Mouse (Mus musculus) cerebellum, adult 2 months (tissue): ENCODE measurements around the gene Thsd4.

ENCODE experiments used
- CTCF ChIP-seq: fragments of 200-500 bp; IDR thresholded peaks from 2 replicates; pipeline ENCODE4 v1.5.1; 2011; ENCODE audit warnings: low read depth, mild to moderate bottlenecking, control low read depth, low read length, moderate library complexity, borderline replicate concordance; ENCODE audit not compliant: insufficient read depth
- POLR2A ChIP-seq: fragments of 200-500 bp; IDR thresholded peaks from 2 replicates; pipeline ENCODE4 v1.6.1; 2011; ENCODE audit warnings: low read length, control low read depth, borderline replicate concordance; ENCODE audit not compliant: insufficient read depth

DNA sequence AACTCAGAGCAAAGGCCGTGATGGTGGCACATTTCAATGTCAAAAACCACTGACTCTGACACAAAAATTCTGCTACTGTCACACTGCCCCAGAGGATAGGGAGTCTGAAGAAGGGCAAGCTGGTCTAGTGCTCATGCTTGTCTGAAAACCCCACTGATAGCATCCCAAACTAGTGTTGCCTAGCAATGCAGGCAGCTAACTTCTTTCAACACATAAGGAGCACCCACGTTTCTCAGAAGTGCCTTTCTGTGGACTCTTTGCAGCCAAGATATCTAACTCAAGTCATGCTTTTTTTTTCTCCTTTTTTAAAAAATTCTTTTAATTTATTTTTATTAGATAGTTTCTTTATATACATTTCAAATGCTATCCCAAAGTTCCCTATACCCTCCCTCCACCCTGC is 321.4 kb downstream of the Thsd4 start:
- no peak for TF ChIP-seq POLR2A
- no peak for TF ChIP-seq CTCF
